Mouse (Mus musculus) intestine, postnatal 0 days (tissue): ENCODE data around the gene Mybbp1a. TPM values are rescaled to one million over a fixed set of nuclear protein-coding genes. Genes with fewer than 3 reads are reported as not detected.

Source experiments
- ATAC-seq: fragments of 200-750 bp; cut with Nextera tagmentation; 2 replicates; pipeline ENCODE4 v1.8.0; 2017; ENCODE audit warnings: mild to moderate bottlenecking, moderate TSS enrichment, moderate library complexity
- H3K27ac ChIP-seq: fragments of 300-500 bp; sonication (generic); 2 replicates; pipeline ENCODE4 v1.5.1; 2014; ENCODE audit warnings: mild to moderate bottlenecking, low read depth, low read length, moderate library complexity
- H3K27me3 ChIP-seq: fragments of 300-500 bp; sonication (generic); replicated peaks from 2 replicates; pipeline ENCODE4 v1.6.1; 2014; ENCODE audit warnings: low read length, mixed read lengths; ENCODE audit not compliant: control insufficient read depth, insufficient read depth
- H3K36me3 ChIP-seq: fragments of 300-500 bp; sonication (generic); 2 replicates; pipeline ENCODE4 v1.6.1; 2014; ENCODE audit warnings: mild to moderate bottlenecking, moderate library complexity; ENCODE audit not compliant: control insufficient read depth, insufficient read depth
- H3K4me1 ChIP-seq: fragments of 300-500 bp; sonication (generic); replicated peaks from 2 replicates; pipeline ENCODE4 v1.6.1; 2014; ENCODE audit warnings: antibody characterized with exemption, low read length, mixed read lengths; ENCODE audit not compliant: control insufficient read depth, insufficient read depth
- H3K4me2 ChIP-seq: fragments of 300-500 bp; sonication (generic); replicated peaks from 2 replicates; pipeline ENCODE4 v1.6.1; 2014; ENCODE audit warnings: low read depth, mild to moderate bottlenecking, moderate library complexity
- H3K4me3 ChIP-seq: fragments of 300-500 bp; sonication (generic); 2 replicates; pipeline ENCODE4 v1.5.1; 2014; ENCODE audit warnings: low read depth, low read length
- H3K9ac ChIP-seq: fragments of 300-500 bp; sonication (generic); 2 replicates; pipeline ENCODE4 v1.6.1; 2014; ENCODE audit warnings: mild to moderate bottlenecking, low read depth, low read length
- H3K9me3 ChIP-seq: fragments of 300-500 bp; sonication (generic); 2 replicates; pipeline ENCODE4 v1.6.1; 2016; ENCODE audit warnings: mixed run types; ENCODE audit not compliant: control insufficient read depth
- CTCF ChIP-seq: sonication (generic); IDR thresholded peaks from 2 replicates; pipeline ENCODE4 v1.5.1; 2016; ENCODE audit warnings: low read depth, mild to moderate bottlenecking, control low read depth, antibody characterized with exemption, moderate library complexity
- WGBS: fragments of 180-500 bp; shearing (Covaris S2); extraction: QIAGEN DNeasy Blood & Tissue Kit; methylation state at CpG from one replicate; pipeline ENCODE4 v1.1.7; 2014; 5-methylcytosine and 5-hydroxymethylcytosine counted together
- polyA plus RNA-seq: library from polyadenylated mRNA; unstranded; fragments of >200 nt; fragmentation: Nextera tagmentation; extraction: Ambion mirVana; gene quantifications from 2 replicates; pipeline ENCODE4 v1.2.1, GENCODE M21; 2015

Mybbp1a gene
- polyA plus RNA-seq, 1 experiment from 2014 or later: 40.7 TPM

DNA sequence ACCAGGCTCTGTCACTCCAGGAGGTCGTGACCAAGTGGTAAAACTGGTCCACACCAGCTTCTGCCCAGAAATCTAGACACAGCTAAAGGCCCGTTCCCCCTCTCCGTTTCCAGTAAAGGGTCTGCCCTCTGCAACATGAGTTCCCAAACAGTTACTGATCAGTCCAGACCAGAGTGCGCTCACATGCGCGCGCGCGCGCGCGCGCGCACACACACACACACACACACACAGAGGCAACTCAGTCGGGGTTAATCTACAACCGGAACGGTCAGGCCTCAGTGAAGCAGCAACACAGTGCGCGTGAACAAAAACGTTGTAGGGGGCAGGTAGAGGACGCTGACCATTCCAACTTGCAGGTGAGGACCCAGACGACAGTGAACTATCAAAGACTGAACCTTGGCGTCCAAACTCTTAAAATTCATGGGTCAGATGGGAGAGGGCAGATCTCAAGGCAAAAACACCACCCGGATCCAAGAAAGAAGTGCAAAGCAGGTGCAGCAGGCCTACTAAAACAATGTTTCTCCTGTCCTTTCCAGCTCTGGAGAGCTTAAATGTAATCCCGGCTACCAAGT is 30.5 kb upstream of the Mybbp1a start:
- TF ChIP-seq CTCF: no peak
- H3K4me2 ChIP-seq: peak overlapping the region; percentile 97
- no peaks in the 10 kb centered on the region for H3K36me3 ChIP-seq
- peak overlapping the region; percentile 31; the same call in 1 of the 2 replicates for H3K9ac ChIP-seq
- peak overlapping the region; percentile 58 for H3K4me3 ChIP-seq
- H3K4me1 ChIP-seq: 0 out of 2 replicates have a peak, but pooled peaks cover 8% of the 10 kb centered on the region
- 2% methylated on average over 25 of the region's 25 CpGs for WGBS
- peak overlapping the region; percentile 50; the same call in 1 of the 2 replicates for H3K27ac ChIP-seq
- ATAC-seq: peak; percentile 64
- H3K9me3 ChIP-seq: no peaks in the 10 kb centered on the region
- no peaks in the 10 kb centered on the region for H3K27me3 ChIP-seq

DNA sequence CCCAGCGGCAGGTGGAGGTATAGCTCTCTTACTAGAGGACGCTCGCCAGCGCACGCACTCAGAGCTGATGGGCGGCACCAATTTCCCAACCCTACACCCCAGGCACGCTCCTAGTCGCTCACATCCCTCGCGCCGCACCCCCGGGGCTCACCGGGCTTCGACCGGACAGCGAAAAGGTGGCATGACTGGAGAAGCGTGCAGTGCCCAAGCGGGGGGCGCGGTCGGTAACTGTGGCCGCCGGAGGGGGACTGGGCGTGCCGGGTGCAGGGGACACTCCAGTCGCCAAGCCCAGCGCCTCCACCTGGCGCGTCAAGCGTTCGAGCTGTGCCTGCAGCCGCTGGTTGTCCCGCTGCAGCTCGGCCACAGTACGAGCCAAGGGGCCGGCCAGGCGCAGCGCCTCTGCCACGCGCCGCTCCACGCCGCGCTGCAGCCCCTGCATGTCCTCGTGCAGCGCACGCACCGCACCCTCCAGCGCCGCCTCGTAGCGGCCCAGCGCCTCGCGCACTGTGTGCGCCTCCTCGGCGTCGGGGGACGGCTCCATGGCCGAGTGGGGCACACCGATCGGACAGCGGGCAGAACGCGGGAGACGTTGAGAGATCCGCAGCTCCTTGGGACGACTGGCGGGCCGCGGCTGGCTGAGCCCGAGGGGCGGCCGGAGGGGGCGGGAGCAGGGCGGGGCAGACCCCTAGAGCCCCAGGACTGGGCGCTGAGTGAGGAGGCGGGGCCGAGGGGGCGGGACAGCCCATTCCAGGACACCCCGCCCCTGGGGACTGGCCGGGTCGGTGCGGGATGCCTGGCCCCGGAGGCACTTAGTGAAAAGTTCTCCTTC is 29.8 kb upstream of the Mybbp1a start, which contains the start of gene Smtnl2:
Smtnl2 (minus strand) TSS at position 621 of the 829 bp plus-strand sequence.
- no peaks in the 10 kb centered on the region for H3K9me3 ChIP-seq
- 0 out of 2 replicates have a peak, but pooled peaks cover 8% of the 10 kb centered on the region for H3K4me1 ChIP-seq
- peak within 1 kb of the TSS; percentile 58 for H3K4me3 ChIP-seq
- peak; percentile 60 for TF ChIP-seq CTCF
- under 1% methylated on average over 78 of the region's 86 CpGs for WGBS
- peak; percentile 78 for ATAC-seq
- H3K9ac ChIP-seq: peak within 1 kb of the TSS; percentile 43
- no peaks in the 10 kb centered on the region for H3K27me3 ChIP-seq
- H3K36me3 ChIP-seq: no peaks in the 10 kb centered on the region
- H3K4me2 ChIP-seq: peak within 1 kb of the TSS; percentile 97
- peak within 1 kb of the TSS; percentile 50; the same call in 1 of the 2 replicates for H3K27ac ChIP-seq

DNA sequence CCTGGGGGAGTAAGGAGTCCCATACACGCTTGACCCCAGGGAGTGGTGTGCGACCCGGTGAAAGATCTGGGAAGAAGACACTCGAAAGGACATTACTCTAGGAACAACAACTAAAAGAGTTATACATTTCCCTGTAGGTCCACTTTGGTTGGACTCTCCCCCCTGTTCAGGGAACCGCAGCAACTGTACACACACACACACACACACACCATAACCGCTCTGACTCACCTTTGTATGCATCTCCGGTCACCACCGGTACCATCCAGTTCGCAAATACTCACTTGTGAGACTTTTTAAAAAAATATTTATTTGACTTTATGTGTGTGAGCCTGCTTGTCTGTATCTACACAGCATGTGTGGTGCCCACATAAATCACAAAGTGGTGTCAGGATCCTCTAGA is 29.2 kb upstream of the Mybbp1a start:
- 0 out of 2 replicates have a peak, but pooled peaks have one; percentile 29 for ATAC-seq
- Histone ChIP-seq H3K27me3 (no peaks in the 10 kb centered on the region), H3K9ac (peak overlapping the region; percentile 43), H3K27ac (no peak overlapping the region), H3K4me2 (peak overlapping the region; percentile 97), H3K36me3 (no peaks in the 10 kb centered on the region), H3K9me3 (no peaks in the 10 kb centered on the region), H3K4me3 (peak overlapping the region; percentile 58), H3K4me1 (0 out of 2 replicates have a peak, but pooled peaks cover 8% of the 10 kb centered on the region)
- TF ChIP-seq CTCF: no peak
- WGBS: 21% methylated on average over 9 of the region's 9 CpGs

DNA sequence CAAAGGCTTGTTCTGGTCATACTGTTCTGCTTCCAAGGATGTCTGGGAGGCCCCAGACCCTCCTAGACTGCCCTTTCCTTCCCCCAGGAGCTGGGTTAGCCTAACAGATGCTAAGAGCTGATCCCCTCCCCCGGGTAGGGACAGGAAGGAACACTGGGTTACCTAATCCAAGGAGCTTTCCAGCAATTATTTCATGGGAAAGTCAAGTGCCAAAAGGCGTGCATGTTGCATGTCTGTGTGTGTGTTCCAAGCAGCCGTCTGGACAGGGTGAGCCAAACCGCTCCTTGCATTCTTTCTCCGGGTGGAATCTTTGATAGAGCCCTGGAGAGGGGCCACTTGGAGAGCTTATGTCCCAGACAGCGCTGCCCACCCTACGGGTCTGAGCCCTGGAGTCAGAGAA is 28.1 kb upstream of the Mybbp1a start:
- Histone ChIP-seq H3K27me3 (no peaks in the 10 kb centered on the region), H3K4me2 (no peak overlapping the region), H3K4me3 (no peak overlapping the region), H3K9me3 (no peaks in the 10 kb centered on the region), H3K9ac (no peak overlapping the region), H3K36me3 (no peaks in the 10 kb centered on the region), H3K27ac (no peak overlapping the region), H3K4me1 (0 out of 2 replicates have a peak, but pooled peaks cover 3% of the 10 kb centered on the region)
- WGBS: 73% methylated on average over 7 of the region's 7 CpGs
- ATAC-seq: no peak
- no peak for TF ChIP-seq CTCF

DNA sequence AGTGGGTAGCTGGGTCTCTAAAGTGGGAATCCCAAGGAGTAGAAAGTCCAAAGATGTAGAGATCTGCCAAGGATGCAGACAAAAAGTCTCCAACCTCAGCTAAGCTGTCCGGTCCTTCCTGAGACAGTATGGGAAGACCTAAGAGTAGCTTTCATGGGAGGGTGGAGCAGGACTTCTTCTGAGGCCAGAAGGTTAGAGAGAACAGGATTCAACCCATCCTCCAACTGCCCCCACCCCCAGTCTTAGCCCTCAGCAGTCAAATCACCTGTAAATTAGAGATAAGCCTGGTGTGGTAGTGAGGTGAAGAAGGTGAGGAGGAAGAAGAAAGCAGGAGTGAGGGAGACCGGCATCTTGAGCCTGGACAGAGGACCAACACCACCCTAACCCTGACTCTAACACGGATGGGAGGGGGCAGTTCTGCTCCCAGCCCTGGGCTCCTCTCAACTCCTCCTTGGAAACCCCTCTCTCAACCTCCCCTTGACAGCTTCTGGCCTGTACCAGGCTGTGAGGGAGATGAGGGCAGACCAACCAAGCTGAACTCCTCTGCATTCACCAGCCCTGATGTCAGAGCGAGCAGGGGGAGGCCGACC is 27.5 kb upstream of the Mybbp1a start:
- H3K9ac ChIP-seq: no peak overlapping the region
- 75% methylated on average over 5 of the region's 5 CpGs for WGBS
- 0 out of 2 replicates have a peak, but pooled peaks cover under 1% of the 10 kb centered on the region for H3K4me1 ChIP-seq
- H3K9me3 ChIP-seq: no peaks in the 10 kb centered on the region
- H3K27me3 ChIP-seq: no peaks in the 10 kb centered on the region
- H3K4me3 ChIP-seq: no peak overlapping the region
- H3K36me3 ChIP-seq: no peaks in the 10 kb centered on the region
- no peak overlapping the region for H3K27ac ChIP-seq
- no peak for TF ChIP-seq CTCF
- H3K4me2 ChIP-seq: no peak overlapping the region
- ATAC-seq: no peak

DNA sequence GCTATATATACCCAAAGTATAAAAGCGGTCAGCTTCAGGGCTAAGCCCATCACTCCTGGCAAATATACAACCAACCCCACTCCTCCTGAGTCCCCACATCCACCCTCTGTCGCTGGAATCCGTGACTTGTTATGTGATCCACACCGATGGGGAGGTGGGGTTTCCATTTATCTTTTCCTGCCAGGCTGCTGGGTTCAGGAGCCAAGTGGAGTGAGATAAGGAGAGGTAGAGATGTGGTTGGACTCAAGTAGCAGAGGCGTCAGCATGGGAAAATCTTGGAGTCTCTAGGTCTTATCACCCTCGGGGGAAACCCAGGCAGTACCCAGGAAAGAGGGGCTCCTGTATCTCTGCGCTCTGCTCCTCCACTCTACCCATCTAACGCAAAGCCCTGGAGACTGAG is 26.0 kb upstream of the Mybbp1a start:
- Histone ChIP-seq H3K9ac (no peak overlapping the region), H3K4me1 (no peaks in the 10 kb centered on the region), H3K36me3 (no peaks in the 10 kb centered on the region), H3K9me3 (no peaks in the 10 kb centered on the region), H3K27ac (no peak overlapping the region), H3K4me2 (no peak overlapping the region), H3K4me3 (no peak overlapping the region), H3K27me3 (no peaks in the 10 kb centered on the region)
- 67% methylated on average over 8 of the region's 8 CpGs for WGBS
- TF ChIP-seq CTCF: no peak
- ATAC-seq: no peak
